In the genomic region with DNA sequence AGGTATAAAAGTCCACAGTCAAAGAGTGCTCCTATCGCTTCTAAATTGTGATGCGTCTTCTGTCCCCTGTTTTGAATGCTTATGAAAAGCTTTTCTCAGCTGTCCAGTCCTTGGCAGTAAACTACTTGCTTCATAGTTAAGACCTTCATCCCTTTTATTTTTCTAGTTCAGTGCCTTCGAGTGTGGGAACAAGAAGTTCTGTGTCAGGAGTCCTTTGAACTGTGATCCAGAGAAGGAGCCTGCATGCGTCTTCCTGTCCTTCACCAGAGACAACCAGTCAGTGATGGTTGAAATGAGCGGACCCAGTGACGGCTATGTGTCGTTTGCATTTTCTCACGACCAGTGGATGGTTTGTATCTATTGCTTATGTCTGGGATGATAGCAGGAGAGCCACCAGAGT, we compare ENCODE assay signal across 27 mouse cellular contexts.
"Had no signal": no experiment of that assay in that cellular context is flagged by ENCODE, and none has a peak within 500 bp of the region (broad histone marks: within the 10 kb centered on the region; RNA-seq: fewer than 3 reads in every experiment).

No protein-coding gene starts in this region.

- H3K4me1 ChIP-seq: heart, embryonic 10.5 days; heart, embryonic 12.5 days; hindbrain, embryonic 10.5 days; hindbrain, embryonic 12.5 days; hindbrain, embryonic 13.5 days; hindbrain, embryonic 15.5 days; intestine, embryonic 15.5 days; kidney, embryonic 15.5 days had no signal

- H3K27ac ChIP-seq: heart, embryonic 10.5 days; heart, embryonic 13.5 days; heart, embryonic 15.5 days; hindbrain, embryonic 10.5 days; hindbrain, embryonic 12.5 days; hindbrain, embryonic 13.5 days; hindbrain, embryonic 14.5 days; hindbrain, embryonic 15.5 days; hindbrain, postnatal 0 days; intestine, embryonic 15.5 days; kidney, embryonic 15.5 days; kidney, postnatal 0 days; layer of hippocampus, adult 2 months; left cerebral cortex, adult 2 months had no signal

- DNase-seq: heart, postnatal 10 days; heart, postnatal 14 days; heart, postnatal 36 days; heart, postnatal 4 days; kidney, adult 18-20 months; kidney, adult 8-10 months; kidney, postnatal 10 days; kidney, postnatal 14 days; kidney, postnatal 36 days; kidney, postnatal 4 days; layer of hippocampus, adult 9-11 months; layer of hippocampus, postnatal 36 days had no signal

- H3K27me3 ChIP-seq: heart, embryonic 12.5 days; heart, embryonic 13.5 days; heart, embryonic 15.5 days; hindbrain, embryonic 12.5 days; hindbrain, embryonic 13.5 days; hindbrain, embryonic 15.5 days; intestine, embryonic 15.5 days; kidney, embryonic 15.5 days had no signal

- H3K36me3 ChIP-seq: heart, embryonic 15.5 days; hindbrain, embryonic 12.5 days; hindbrain, embryonic 13.5 days; hindbrain, embryonic 15.5 days; intestine, embryonic 15.5 days had no signal

- H3K4me3 ChIP-seq: heart, embryonic 10.5 days; heart, embryonic 12.5 days; heart, embryonic 13.5 days; heart, embryonic 15.5 days; hindbrain, embryonic 10.5 days; hindbrain, embryonic 12.5 days; hindbrain, embryonic 13.5 days; hindbrain, embryonic 15.5 days; intestine, embryonic 15.5 days; kidney, embryonic 15.5 days; layer of hippocampus, adult 2 months; left cerebral cortex, adult 2 months had no signal
